In the genomic region with DNA sequence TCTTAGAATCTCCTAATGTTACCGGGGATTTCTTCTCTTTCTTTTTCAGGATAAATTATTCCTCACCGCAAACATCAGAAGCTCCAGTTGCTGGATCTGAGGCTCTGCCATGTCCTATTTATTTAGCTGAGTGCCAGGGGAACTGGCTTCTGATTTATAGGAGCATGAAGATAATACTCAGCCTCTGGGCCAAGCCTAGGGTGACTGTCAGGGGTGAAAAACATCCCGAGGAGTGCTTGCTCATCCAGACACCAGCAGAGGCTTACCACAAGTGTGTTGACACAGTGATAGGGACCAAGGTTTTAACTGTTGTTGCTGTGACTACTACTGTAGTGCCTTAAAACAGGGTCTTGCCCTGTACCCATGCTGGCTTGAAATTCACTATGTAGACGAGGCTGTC, we compare ENCODE assay signal across 25 mouse cellular contexts. TPM values are rescaled to one million over a fixed set of nuclear protein-coding genes. Genes with fewer than 3 reads are reported as not detected.
DNase-seq lines count a peak whose midpoint lies in the region; ATAC-seq and TF ChIP-seq lines count a peak whose summit lies in the region.
"Had no signal": no experiment of that assay in that cellular context is flagged by ENCODE, and none has a peak within 500 bp of the region (broad histone marks: within the 10 kb centered on the region; RNA-seq: fewer than 3 reads in every experiment).

No protein-coding gene starts in this region.

- no peaks in the 10 kb centered on the region for H3K9me3 ChIP-seq in forebrain, embryonic 15.5 days
- no peaks in the 10 kb centered on the region for H3K9me3 ChIP-seq in forebrain, postnatal 0 days (ENCODE audit: low read length)
- H3K9me3 ChIP-seq in hindbrain, embryonic 13.5 days = no peaks in the 10 kb centered on the region
- no peaks in the 10 kb centered on the region for H3K9me3 ChIP-seq in hindbrain, embryonic 14.5 days (ENCODE audit: control insufficient read depth, low read length)
- H3K9me3 ChIP-seq: heart, embryonic 10.5 days; limb, embryonic 10.5 days; liver, embryonic 15.5 days; lung, embryonic 15.5 days had no signal

- ATAC-seq in forebrain, embryonic 15.5 days (replicated peaks) = peak; percentile 37; the same call in 1 of the 2 replicates
- ATAC-seq in forebrain, postnatal 0 days = no peak
- ATAC-seq in hindbrain, embryonic 13.5 days (ENCODE audit: low FRiP score) = peak; percentile 27; the same call in 1 of the 2 replicates
- ATAC-seq in hindbrain, embryonic 14.5 days (ENCODE audit: low FRiP score) = no peak
- 0 out of 2 replicates have a peak, but pooled peaks have one; percentile 18 for ATAC-seq in common myeloid progenitor, adult 5-6 weeks (replicated peaks; ENCODE audit: low read depth, poor library complexity, severe bottlenecking)
- ATAC-seq: activated CD4-positive, CD25-positive, alpha-beta regulatory T cell, adult 4 months; hindbrain, postnatal 0 days; intestine, embryonic 16.5 days had no signal

- no peaks in the 10 kb centered on the region for H3K36me3 ChIP-seq in forebrain, embryonic 15.5 days
- H3K36me3 ChIP-seq in forebrain, postnatal 0 days (ENCODE audit: insufficient read depth) = no peaks in the 10 kb centered on the region
- H3K36me3 ChIP-seq in hindbrain, embryonic 13.5 days = no peaks in the 10 kb centered on the region
- H3K36me3 ChIP-seq in hindbrain, embryonic 14.5 days (replicated peaks; ENCODE audit: control insufficient read depth, insufficient read depth) = no peaks in the 10 kb centered on the region
- H3K36me3 ChIP-seq in C2C12 (ENCODE audit: control insufficient read depth, insufficient read depth) = no peaks in the 10 kb centered on the region
- H3K36me3 ChIP-seq: heart, embryonic 10.5 days; limb, embryonic 10.5 days; liver, embryonic 15.5 days; lung, embryonic 15.5 days had no signal

- no peak for TF ChIP-seq CTCF in forebrain, postnatal 0 days (IDR thresholded peaks at IDR 0.05; ENCODE audit: low read depth)
- no peak for TF ChIP-seq CTCF in C2C12 (IDR thresholded peaks at IDR 0.05; ENCODE audit: control insufficient read depth, insufficient read depth, insufficient read length)

- H3K4me3 ChIP-seq in forebrain, embryonic 15.5 days = no peak overlapping the region
- H3K4me3 ChIP-seq in forebrain, postnatal 0 days (ENCODE audit: low read depth, low read length) = no peak overlapping the region
- H3K4me3 ChIP-seq in hindbrain, embryonic 13.5 days = no peak overlapping the region
- no peak overlapping the region for H3K4me3 ChIP-seq in hindbrain, embryonic 14.5 days (replicated peaks; ENCODE audit: low read length)
- no peak overlapping the region for H3K4me3 ChIP-seq in C2C12 (ENCODE audit: insufficient read depth, poor library complexity, severe bottlenecking)
- H3K4me3 ChIP-seq: heart, embryonic 10.5 days; limb, embryonic 10.5 days; liver, embryonic 15.5 days; lung, embryonic 15.5 days; megakaryocyte, embryonic 14.5 days had no signal

- H3K79me2 ChIP-seq in C2C12 (ENCODE audit: control insufficient read depth, insufficient read depth) = no peaks in the 10 kb centered on the region

- H3K27me3 ChIP-seq in forebrain, embryonic 15.5 days = no peaks in the 10 kb centered on the region; the same call in 1 of the 2 replicates
- peaks cover 4% of the 10 kb centered on the region for H3K27me3 ChIP-seq in forebrain, postnatal 0 days (ENCODE audit: insufficient read depth, low read length)
- H3K27me3 ChIP-seq in hindbrain, embryonic 13.5 days = peaks cover 18% of the 10 kb centered on the region; the same call in 1 of the 2 replicates
- H3K27me3 ChIP-seq in hindbrain, embryonic 14.5 days (ENCODE audit: control insufficient read depth, insufficient read depth, low read length) = no peaks in the 10 kb centered on the region
- no peaks in the 10 kb centered on the region for H3K27me3 ChIP-seq in C2C12 (ENCODE audit: control insufficient read depth, insufficient read depth, insufficient read length)
- H3K27me3 ChIP-seq: liver, embryonic 15.5 days; lung, embryonic 15.5 days had no signal

- WGBS in forebrain, embryonic 15.5 days = 48% methylated on average over 4 of the region's 4 CpGs
- 46% methylated on average over 4 of the region's 4 CpGs for WGBS in forebrain, postnatal 0 days
- WGBS in hindbrain, embryonic 13.5 days = 70% methylated on average over 4 of the region's 4 CpGs
- WGBS in hindbrain, embryonic 14.5 days = 63% methylated on average over 4 of the region's 4 CpGs

- no peak overlapping the region for H3K9ac ChIP-seq in forebrain, embryonic 15.5 days (replicated peaks)
- H3K9ac ChIP-seq in forebrain, postnatal 0 days = no peak overlapping the region
- no peak overlapping the region for H3K9ac ChIP-seq in hindbrain, embryonic 13.5 days
- H3K9ac ChIP-seq in hindbrain, embryonic 14.5 days = no peak overlapping the region
- H3K9ac ChIP-seq: liver, embryonic 15.5 days; lung, embryonic 15.5 days had no signal

- H3K4me1 ChIP-seq in forebrain, embryonic 15.5 days = peaks cover 14% of the 10 kb centered on the region
- no peaks in the 10 kb centered on the region for H3K4me1 ChIP-seq in forebrain, postnatal 0 days (ENCODE audit: insufficient read depth)
- H3K4me1 ChIP-seq in hindbrain, embryonic 13.5 days (replicated peaks) = peaks cover 22% of the 10 kb centered on the region
- H3K4me1 ChIP-seq in hindbrain, embryonic 14.5 days (replicated peaks; ENCODE audit: control insufficient read depth, insufficient read depth, low read length) = no peaks in the 10 kb centered on the region
- H3K4me1 ChIP-seq: liver, embryonic 15.5 days had no signal

- H3K79me3 ChIP-seq in C2C12 (ENCODE audit: low read depth) = no peaks in the 10 kb centered on the region

- no peak overlapping the region for H3ac ChIP-seq in C2C12 (ENCODE audit: control insufficient read depth, insufficient read length, low read depth)

- no peak overlapping the region for H3K27ac ChIP-seq in forebrain, embryonic 15.5 days (replicated peaks)
- no peak overlapping the region for H3K27ac ChIP-seq in forebrain, postnatal 0 days (ENCODE audit: low read depth, low read length)
- 0 out of 2 replicates have a peak overlapping the region, but pooled peaks have one; percentile 30 for H3K27ac ChIP-seq in hindbrain, embryonic 13.5 days
- H3K27ac ChIP-seq in hindbrain, embryonic 14.5 days = no peak overlapping the region
- H3K27ac ChIP-seq: heart, embryonic 10.5 days; hindbrain, postnatal 0 days; limb, embryonic 10.5 days; liver, embryonic 15.5 days; lung, embryonic 15.5 days had no signal

- H3K4me2 ChIP-seq in forebrain, embryonic 15.5 days (replicated peaks) = no peak overlapping the region
- no peak overlapping the region for H3K4me2 ChIP-seq in forebrain, postnatal 0 days (ENCODE audit: low read depth)
- H3K4me2 ChIP-seq in hindbrain, embryonic 13.5 days = no peak overlapping the region
- H3K4me2 ChIP-seq in hindbrain, embryonic 14.5 days (replicated peaks) = no peak overlapping the region
- H3K4me2 ChIP-seq: liver, embryonic 15.5 days; lung, embryonic 15.5 days had no signal

- no peak for DNase-seq in forebrain, postnatal 0 days
- DNase-seq in hindbrain, embryonic 14.5 days (ENCODE audit: low spot score) = no peak
- DNase-seq in urinary bladder, adult 18-20 months (ENCODE audit: low spot score in 2 of 2) = no peak
- no peak for DNase-seq in cerebellum, postnatal 36 days
- DNase-seq: cerebellum, adult 18-20 months; cerebellum, postnatal 25 days; kidney, adult 9 months; kidney, postnatal 14 days; liver; lung, postnatal 36 days; right cerebral cortex, postnatal 14 days; thymus, postnatal 14 days had no signal

TF ChIP-seq in C2C12, 6 proteins besides CTCF, POLR2A, EP300 and RAD21:
- TF ChIP-seq MYOD1 (IDR thresholded peaks at IDR 0.05; ENCODE audit: control insufficient read depth, insufficient read length, low read depth) (peak; percentile 4), CEBPB (IDR thresholded peaks at IDR 0.05; ENCODE audit: low read depth) (no peak), USF1 (IDR thresholded peaks at IDR 0.05; ENCODE audit: low read depth) (no peak), FOSL1 (IDR thresholded peaks at IDR 0.05; ENCODE audit: insufficient read depth, low read length, poor library complexity, severe bottlenecking) (no peak)

RNA-seq across cellular contexts. Expression of gene Ccn1, which starts 9.2 kb away (rescaled TPM):
- 27.2 and 30.1 TPM in 2 replicates for polyA plus RNA-seq in forebrain, embryonic 15.5 days (2015; fragmentation: Nextera tagmentation; extraction: Ambion mirVana)
- 8.5 and 8.9 TPM in 2 replicates for total RNA-seq in forebrain, postnatal 0 days (2014; rRNA removed)
- 11.7 and 13.6 TPM in 2 replicates for polyA plus RNA-seq in forebrain, postnatal 0 days (2015; fragmentation: Nextera tagmentation; extraction: Ambion mirVana)
- polyA plus RNA-seq in hindbrain, embryonic 13.5 days (2015; fragmentation: Nextera tagmentation; extraction: Ambion mirVana) = 10.1 and 11.2 TPM in 2 replicates
- 4.6 and 4.7 TPM in 2 replicates for polyA plus RNA-seq in hindbrain, embryonic 14.5 days (2014; fragmentation: Nextera tagmentation; extraction: Ambion mirVana)
- polyA plus RNA-seq in C2C12 (2012; fragmentation: generic; extraction: Trizol) = 280 TPM
- 0.27 and 0.34 TPM in 2 replicates for total RNA-seq in common myeloid progenitor, adult 5-6 weeks (2017)
- total RNA-seq: hematopoietic stem cell, adult 5-6 weeks had no signal
- polyA plus RNA-seq: activated CD4-positive, CD25-positive, alpha-beta regulatory T cell, adult 4 months had no signal

Comparison
In these comparisons a context has a peak if more than half of its experiments do, and no peak if none do; other contexts are left out.
1. ATAC-seq: peak in forebrain, embryonic 15.5 days (single experiment), hindbrain, embryonic 13.5 days (single experiment) and common myeloid progenitor, adult 5-6 weeks (single experiment); none in forebrain, postnatal 0 days (single experiment) and hindbrain, embryonic 14.5 days (single experiment).